Mouse (Mus musculus): ENCODE results near the gene Gzmd. TPM values are rescaled to one million over a fixed set of nuclear protein-coding genes. Genes with fewer than 3 reads are reported as not detected.

The Gzmd gene
- total RNA-seq, 4 experiments from 2014 or later = not detected

DNA sequence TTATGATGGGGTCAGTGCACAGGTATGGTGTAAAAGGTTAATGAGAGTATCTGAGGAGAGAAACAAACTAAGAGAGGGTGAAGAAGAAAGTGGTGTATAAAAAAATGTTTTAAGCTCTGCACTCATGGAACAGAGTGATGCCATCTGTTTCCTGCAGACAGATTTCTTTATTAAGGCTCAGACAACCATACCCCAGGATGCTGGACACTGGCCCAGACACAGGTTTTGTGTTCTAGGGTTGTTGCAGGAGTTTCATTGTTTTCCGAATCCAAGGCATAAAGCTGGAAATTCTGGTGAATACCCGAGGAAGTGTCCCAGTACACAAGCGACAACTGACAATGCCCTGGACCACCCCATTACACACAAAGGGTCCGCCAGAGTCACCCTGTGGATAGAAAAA lies 50.4 kb downstream of the Gzmd start:
- no peak for DNase-seq (ENCODE audit: low spot score in 2 of 2)

Small RNA genes lying within 50 kb of the gene (microRNA-seq; reads per million reads assigned to microRNA genes)
- gene Mir6949 = not detected

Other genes starting within 250 kb of the Gzmd start
- not detected for gene Cbln3, start 248.2 kb downstream of the Gzmd start, total RNA-seq (2022)
- 1 to 10 TPM; 4.4 to 6.3 (median 4.9) TPM for gene Khnyn, start 247.7 kb downstream of the Gzmd start, total RNA-seq (2022)
- 100 to 1,000 TPM; 137 to 151 (median 145) TPM for gene Sdr39u1, start 232.3 kb downstream of the Gzmd start, total RNA-seq (2022)
- gene Cma1, start 187.9 kb downstream of the Gzmd start, total RNA-seq (2022) = 1 to 10 TPM in 3 of 4 experiments, under 1 TPM in 1; 0.99 to 5.3 (median 1.8) TPM
- gene Cma2, start 181.6 kb downstream of the Gzmd start, total RNA-seq (2022) = not detected
- not detected for gene Mcpt1, start 114.6 kb downstream of the Gzmd start, total RNA-seq (2022)
- not detected for gene Mcpt9, start 102.1 kb downstream of the Gzmd start, total RNA-seq (2022)
- not detected for gene Mcpt2, start 90.6 kb downstream of the Gzmd start, total RNA-seq (2022)
- gene Mcpt4, start 70.3 kb downstream of the Gzmd start, total RNA-seq (2022) = 1 to 10 TPM in 3 of 4 experiments, under 1 TPM in 1; 0.53 to 2.6 (median 1.8) TPM
- gene Mcpt8, start 47.3 kb downstream of the Gzmd start, total RNA-seq (2022) = not detected
- not detected for gene Ctsg, start 30.0 kb downstream of the Gzmd start, total RNA-seq (2022)
- not detected for gene Gzme, start 12.0 kb downstream of the Gzmd start, total RNA-seq (2022)
- gene Gzmg, start 27.0 kb upstream of the Gzmd start, total RNA-seq (2022) = not detected
- not detected for gene Gzmn, start 42.0 kb upstream of the Gzmd start, total RNA-seq (2022)
- gene Gzmf, start 78.8 kb upstream of the Gzmd start, total RNA-seq (2022) = not detected
- not detected for gene Gzmc, start 102.0 kb upstream of the Gzmd start, total RNA-seq (2022)
- not detected for gene Gzmb, start 129.7 kb upstream of the Gzmd start, total RNA-seq (2022)
- not detected for gene Atp12a, start 232.5 kb upstream of the Gzmd start, total RNA-seq (2022)